Mouse (Mus musculus) olfactory bulb, adult 2 months (tissue): ENCODE measurements around the gene Cpa2. TPM values are rescaled to one million over a fixed set of nuclear protein-coding genes. Genes with fewer than 3 reads are reported as not detected.

Source experiments
- H3K27ac ChIP-seq: fragments of 200-500 bp; 2 replicates; pipeline ENCODE4 v1.5.1; 2012; ENCODE audit warnings: low read depth, low read length; ENCODE audit not compliant: insufficient read depth
- H3K4me1 ChIP-seq: fragments of 200-500 bp; 2 replicates; pipeline ENCODE4 v1.6.1; 2012; ENCODE audit warnings: low read length; ENCODE audit not compliant: control insufficient read depth, insufficient read depth
- H3K4me3 ChIP-seq: fragments of 200-500 bp; 2 replicates; pipeline ENCODE4 v1.5.1; 2012; ENCODE audit warnings: mild to moderate bottlenecking, low read depth, low read length, moderate library complexity; ENCODE audit not compliant: insufficient read depth
- CTCF ChIP-seq: fragments of 200-500 bp; IDR thresholded peaks from 2 replicates; pipeline ENCODE4 v1.5.1; 2012; ENCODE audit warnings: low read depth, mild to moderate bottlenecking, low read length, moderate library complexity; ENCODE audit not compliant: insufficient read depth
- POLR2A ChIP-seq: fragments of 200-500 bp; IDR thresholded peaks from 2 replicates; pipeline ENCODE4 v1.6.1; 2012; ENCODE audit warnings: mild to moderate bottlenecking, low read depth, low read length, moderate library complexity; ENCODE audit not compliant: insufficient read depth
- WGBS: fragments of 180-500 bp; shearing (Covaris S2); methylation state at CpG from one replicate; pipeline ENCODE4 v1.1.7; 2018; 5-methylcytosine and 5-hydroxymethylcytosine counted together
- polyA plus RNA-seq: library from polyadenylated mRNA; stranded (reverse); fragments of >200 nt; gene quantifications from 2 replicates; pipeline ENCODE4 v1.2.4, GENCODE M21; 2012; ENCODE audit warnings: low replicate concordance; ENCODE audit not compliant: missing spikeins, insufficient read depth, insufficient read length

The Cpa2 gene
- polyA plus RNA-seq, 1 experiment, result not detected

- no peak for TF ChIP-seq CTCF
- TF ChIP-seq POLR2A, result no peak
- Histone ChIP-seq H3K4me3 (no peak overlapping the region), H3K4me1 (no peaks in the 10 kb centered on the region), H3K27ac (no peak overlapping the region)
- 90% methylated on average over 5 of the region's 5 CpGs for WGBS
Observed at GRCm38 (mm10) chr6:30605672-30606071, 64.3 kb downstream of the Cpa2 start.

- no peak for TF ChIP-seq CTCF
- no peak for TF ChIP-seq POLR2A
- Histone ChIP-seq H3K4me1 (peaks cover 2% of the 10 kb centered on the region), H3K27ac (no peak within 1 kb of the TSS), H3K4me3 (no peak within 1 kb of the TSS)
- WGBS, result 94% methylated on average over 7 of the region's 7 CpGs
Observed at GRCm38 (mm10) chr6:30610710-30611109, 69.3 kb downstream of the Cpa2 start, which contains the start of gene Cpa5. Gene Cpa5 (plus strand): TSS chr6:30611010.

- TF ChIP-seq POLR2A (no peak), CTCF (no peak)
- peaks cover 2% of the 10 kb centered on the region for H3K4me1 ChIP-seq
- no peak overlapping the region for H3K27ac ChIP-seq
- WGBS, result 79% methylated on average over 5 of the region's 5 CpGs
- H3K4me3 ChIP-seq, result no peak overlapping the region
Observed at GRCm38 (mm10) chr6:30611212-30611611, 69.8 kb downstream of the Cpa2 start.

Other genes with a start within 250 kb of the Cpa2 start
- 98.4 TPM in 1 of 2 replicates, not detected in the other for gene Ube2h, start 237.0 kb upstream of the Cpa2 start, polyA plus RNA-seq
- not detected in 2 replicates for gene Zc3hc1, start 150.6 kb upstream of the Cpa2 start, polyA plus RNA-seq
- not detected in 2 replicates for gene Klhdc10, start 139.7 kb upstream of the Cpa2 start, polyA plus RNA-seq
- gene Tmem209, start 31.8 kb upstream of the Cpa2 start, polyA plus RNA-seq, result not detected in 2 replicates
- gene Ssmem1, start 31.7 kb upstream of the Cpa2 start, polyA plus RNA-seq, result not detected in 2 replicates
- not detected in 2 replicates for gene Cpa4, start 26.8 kb downstream of the Cpa2 start, polyA plus RNA-seq
- gene Cpa5, start 69.4 kb downstream of the Cpa2 start, polyA plus RNA-seq, result not detected in 2 replicates
- not detected in 2 replicates for gene Cpa1, start 97.6 kb downstream of the Cpa2 start, polyA plus RNA-seq
- not detected in 2 replicates for gene Cep41, start 152.2 kb downstream of the Cpa2 start, polyA plus RNA-seq
- not detected in 2 replicates for gene Mest, start 182.0 kb downstream of the Cpa2 start, polyA plus RNA-seq